Mouse (Mus musculus): Measurements from ENCODE around the gene Zfp638.

Gene Zfp638

GRCm38 (mm10) chr6:83890281-83891015 is 23.5 kb downstream of the Zfp638 start:
- no peak for DNase-seq (ENCODE audit: low read depth, low spot score)

- DNase-seq (ENCODE audit: low read depth, low spot score), result no peak
Observed at GRCm38 (mm10) chr6:83891251-83891650, 24.3 kb downstream of the Zfp638 start.

- DNase-seq (ENCODE audit: low read depth, low spot score), result no peak
Observed at GRCm38 (mm10) chr6:83891687-83892086, 24.8 kb downstream of the Zfp638 start.

GRCm38 (mm10) chr6:83893086-83893485 is 26.2 kb downstream of the Zfp638 start:
- no peak for DNase-seq (ENCODE audit: low read depth, low spot score)

GRCm38 (mm10) chr6:83893584-83893983 is 26.7 kb downstream of the Zfp638 start:
- no peak for DNase-seq (ENCODE audit: low read depth, low spot score)

- no peak for DNase-seq (ENCODE audit: low read depth, low spot score)
Observed at GRCm38 (mm10) chr6:83899142-83899541, 32.2 kb downstream of the Zfp638 start.

GRCm38 (mm10) chr6:83905276-83905675 is 38.4 kb downstream of the Zfp638 start:
- no peak for DNase-seq (ENCODE audit: low read depth, low spot score)

GRCm38 (mm10) chr6:83906659-83907058 is 39.8 kb downstream of the Zfp638 start:
- no peak for DNase-seq (ENCODE audit: low read depth, low spot score)

- no peak for DNase-seq (ENCODE audit: low read depth, low spot score)
Observed at GRCm38 (mm10) chr6:83908386-83908785, 41.5 kb downstream of the Zfp638 start.

GRCm38 (mm10) chr6:83913710-83914109 is 46.8 kb downstream of the Zfp638 start:
- DNase-seq (ENCODE audit: low read depth, low spot score), result no peak

- DNase-seq (ENCODE audit: low read depth, low spot score), result peak; percentile 97
Observed at GRCm38 (mm10) chr6:83914183-83914719, 47.3 kb downstream of the Zfp638 start.

- no peak for DNase-seq (ENCODE audit: low read depth, low spot score)
Observed at GRCm38 (mm10) chr6:83914720-83915271, 47.9 kb downstream of the Zfp638 start.

- DNase-seq (ENCODE audit: low read depth, low spot score), result peak; percentile 28
Observed at GRCm38 (mm10) chr6:83927418-83927817, 60.5 kb downstream of the Zfp638 start.

GRCm38 (mm10) chr6:83928225-83928624 is 61.3 kb downstream of the Zfp638 start:
- peak; percentile 6 for DNase-seq (ENCODE audit: low read depth, low spot score)

GRCm38 (mm10) chr6:83939492-83939891 is 72.6 kb downstream of the Zfp638 start:
- no peak for DNase-seq (ENCODE audit: low read depth, low spot score)

GRCm38 (mm10) chr6:83942806-83943205 is 75.9 kb downstream of the Zfp638 start:
- DNase-seq (ENCODE audit: low read depth, low spot score), result no peak

- DNase-seq (ENCODE audit: low read depth, low spot score), result no peak
Observed at GRCm38 (mm10) chr6:83953603-83954002, 86.7 kb downstream of the Zfp638 start.

- DNase-seq (ENCODE audit: low read depth, low spot score), result no peak
Observed at GRCm38 (mm10) chr6:83987642-83988041, 120.7 kb downstream of the Zfp638 start.

GRCm38 (mm10) chr6:84002716-84003115 is 135.8 kb downstream of the Zfp638 start:
- DNase-seq (ENCODE audit: low read depth, low spot score), result no peak

- DNase-seq (ENCODE audit: low read depth, low spot score), result no peak
Observed at GRCm38 (mm10) chr6:84004295-84004694, 137.4 kb downstream of the Zfp638 start.

GRCm38 (mm10) chr6:84008363-84009171 is 141.7 kb downstream of the Zfp638 start, which contains the start of gene Dysf:
Gene Dysf (plus strand): TSS chr6:84008590.
- DNase-seq (ENCODE audit: low read depth, low spot score), result no peak

Measured in CD4-positive helper T cell, adult 2 months (primary cell).